Mouse (Mus musculus) liver, embryonic 13.5 days (tissue): ENCODE results near the gene Cdh8. TPM values are rescaled to one million over a fixed set of nuclear protein-coding genes. Genes with fewer than 3 reads are reported as not detected.

Experiments
- ATAC-seq: fragments of 200-750 bp; cut with Nextera tagmentation; 2 replicates; pipeline ENCODE4 v1.8.0; 2017; ENCODE audit warnings: low read depth, mild to moderate bottlenecking, moderate number of reproducible peaks, moderate library complexity
- DNase-seq: peaks from one replicate; pipeline ENCODE4 v3.0.0; 2022
- H3K27ac ChIP-seq: fragments of 300-500 bp; sonication (generic); 2 replicates; pipeline ENCODE4 v1.5.1; 2015; ENCODE audit warnings: moderate library complexity, mild to moderate bottlenecking, inconsistent platforms
- H3K27me3 ChIP-seq: fragments of 300-500 bp; sonication (generic); 2 replicates; pipeline ENCODE4 v1.6.1; 2015; ENCODE audit warnings: mild to moderate bottlenecking, inconsistent platforms
- H3K36me3 ChIP-seq: fragments of 300-500 bp; sonication (generic); 2 replicates; pipeline ENCODE4 v1.6.1; 2015; ENCODE audit warnings: mild to moderate bottlenecking, inconsistent platforms
- H3K4me1 ChIP-seq: fragments of 300-500 bp; sonication (generic); replicated peaks from 2 replicates; pipeline ENCODE4 v1.6.1; 2015; ENCODE audit warnings: inconsistent platforms
- H3K4me2 ChIP-seq: fragments of 300-500 bp; sonication (generic); 2 replicates; pipeline ENCODE4 v1.6.1; 2015; ENCODE audit warnings: inconsistent platforms, mild to moderate bottlenecking, moderate library complexity
- H3K4me3 ChIP-seq: fragments of 300-500 bp; sonication (generic); replicated peaks from 2 replicates; pipeline ENCODE4 v1.5.1; 2015; ENCODE audit warnings: mild to moderate bottlenecking, inconsistent platforms
- H3K9ac ChIP-seq: fragments of 300-500 bp; sonication (generic); 2 replicates; pipeline ENCODE4 v1.6.1; 2015; ENCODE audit warnings: mild to moderate bottlenecking, inconsistent platforms
- H3K9me3 ChIP-seq: fragments of 300-500 bp; sonication (generic); replicated peaks from 2 replicates; pipeline ENCODE4 v1.6.1; 2016; ENCODE audit warnings: inconsistent platforms
- WGBS: fragments of 180-500 bp; shearing (Covaris S2); methylation state at CpG from one replicate; pipeline ENCODE4 v1.1.7; 2015; ENCODE audit not compliant: insufficient replicate concordance; 5-methylcytosine and 5-hydroxymethylcytosine counted together
- polyA plus RNA-seq: library from polyadenylated mRNA; unstranded; fragments of >200 nt; fragmentation: Nextera tagmentation; extraction: Ambion mirVana; gene quantifications from 2 replicates; pipeline ENCODE4 v1.2.1, GENCODE M21; 2015

Cdh8 gene
- polyA plus RNA-seq, 1 experiment from 2014 or later = 0.14 TPM

DNA sequence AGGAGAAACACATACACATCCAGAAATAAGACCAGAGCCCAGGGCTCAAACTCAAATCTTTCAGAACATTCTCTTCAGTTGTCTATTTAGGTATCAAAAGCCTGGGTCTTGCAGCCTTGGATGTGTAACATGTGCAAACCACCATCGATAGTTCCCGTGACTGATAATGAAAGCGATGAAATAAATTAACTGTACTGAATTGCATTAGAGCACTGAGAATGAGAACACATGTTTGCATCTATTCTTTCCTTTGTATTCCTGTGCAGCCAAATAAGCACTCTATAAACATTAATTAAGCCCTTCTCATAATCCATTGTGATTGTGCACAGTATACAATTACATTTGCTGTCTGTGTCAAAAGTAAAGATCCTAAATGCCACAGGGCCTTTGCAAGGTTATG lies 47.1 kb downstream of the Cdh8 start:
- H3K36me3 ChIP-seq = no peaks in the 10 kb centered on the region
- H3K4me3 ChIP-seq = no peak overlapping the region
- WGBS = 86% methylated on average over 3 of the region's 3 CpGs
- no peak for ATAC-seq
- no peaks in the 10 kb centered on the region for H3K4me1 ChIP-seq
- H3K27ac ChIP-seq = no peak overlapping the region
- no peak for DNase-seq
- no peaks in the 10 kb centered on the region for H3K9me3 ChIP-seq
- H3K27me3 ChIP-seq = no peaks in the 10 kb centered on the region
- no peak overlapping the region for H3K4me2 ChIP-seq
- no peak overlapping the region for H3K9ac ChIP-seq

DNA sequence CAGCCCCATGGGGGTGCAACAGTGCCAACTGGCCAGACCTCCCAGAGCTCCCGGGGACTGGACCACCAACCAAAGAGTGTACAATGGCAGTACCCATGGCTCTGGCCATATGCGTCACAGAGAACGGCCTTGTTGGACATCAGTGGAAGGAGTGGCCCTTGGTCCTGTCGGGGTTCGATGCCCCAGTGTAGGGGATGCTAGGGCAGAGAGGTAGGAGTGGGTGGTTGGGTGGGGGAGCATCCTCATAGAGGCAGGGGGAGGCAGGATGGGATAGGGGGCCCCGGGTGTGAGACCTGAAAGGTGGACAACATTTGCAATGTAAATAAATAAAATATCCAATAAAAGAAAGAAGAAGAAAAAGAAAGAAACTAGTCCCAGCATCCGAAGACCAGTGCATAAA lies 47.8 kb downstream of the Cdh8 start:
- DNase-seq = no peak
- Histone ChIP-seq H3K9me3 (no peaks in the 10 kb centered on the region), H3K27ac (no peak overlapping the region), H3K9ac (no peak overlapping the region), H3K4me2 (no peak overlapping the region), H3K36me3 (no peaks in the 10 kb centered on the region), H3K27me3 (no peaks in the 10 kb centered on the region), H3K4me1 (no peaks in the 10 kb centered on the region), H3K4me3 (no peak overlapping the region)
- WGBS = 69% methylated on average over 7 of the region's 7 CpGs
- no peak for ATAC-seq

- Histone ChIP-seq H3K36me3 (no peaks in the 10 kb centered on the region), H3K4me1 (no peaks in the 10 kb centered on the region), H3K9ac (no peak overlapping the region), H3K27me3 (no peaks in the 10 kb centered on the region), H3K27ac (no peak overlapping the region), H3K9me3 (no peaks in the 10 kb centered on the region), H3K4me2 (no peak overlapping the region), H3K4me3 (no peak overlapping the region)
- WGBS = 75% methylated on average over 3 of the region's 3 CpGs
- ATAC-seq (no peak), DNase-seq (no peak)
Observed at GRCm38 (mm10) chr8:99353923-99354322, 62.3 kb downstream of the Cdh8 start.

GRCm38 (mm10) chr8:99353221-99353620 lies 63.0 kb downstream of the Cdh8 start:
- H3K36me3 ChIP-seq = no peaks in the 10 kb centered on the region
- H3K27me3 ChIP-seq = no peaks in the 10 kb centered on the region
- H3K4me2 ChIP-seq = no peak overlapping the region
- no peaks in the 10 kb centered on the region for H3K9me3 ChIP-seq
- no peak overlapping the region for H3K27ac ChIP-seq
- H3K4me3 ChIP-seq = no peak overlapping the region
- WGBS = 32% methylated on average over 1 of the region's 1 CpGs
- ATAC-seq = no peak
- H3K9ac ChIP-seq = no peak overlapping the region
- no peaks in the 10 kb centered on the region for H3K4me1 ChIP-seq
- no peak for DNase-seq

GRCm38 (mm10) chr8:99349456-99349855 lies 66.8 kb downstream of the Cdh8 start:
- no peak for DNase-seq
- no peak overlapping the region for H3K27ac ChIP-seq
- H3K4me1 ChIP-seq = no peaks in the 10 kb centered on the region
- H3K36me3 ChIP-seq = no peaks in the 10 kb centered on the region
- H3K9me3 ChIP-seq = no peaks in the 10 kb centered on the region
- H3K9ac ChIP-seq = no peak overlapping the region
- no peak overlapping the region for H3K4me2 ChIP-seq
- ATAC-seq = no peak
- no peak overlapping the region for H3K4me3 ChIP-seq
- H3K27me3 ChIP-seq = no peaks in the 10 kb centered on the region

- no peak overlapping the region for H3K27ac ChIP-seq
- H3K4me2 ChIP-seq = no peak overlapping the region
- WGBS = 72% methylated on average over 3 of the region's 3 CpGs
- H3K4me3 ChIP-seq = no peak overlapping the region
- H3K9ac ChIP-seq = no peak overlapping the region
- no peak for ATAC-seq
- H3K4me1 ChIP-seq = no peaks in the 10 kb centered on the region
- H3K9me3 ChIP-seq = no peaks in the 10 kb centered on the region
- H3K27me3 ChIP-seq = no peaks in the 10 kb centered on the region
- DNase-seq = no peak
- H3K36me3 ChIP-seq = no peaks in the 10 kb centered on the region
Observed at GRCm38 (mm10) chr8:99348618-99349017, 67.7 kb downstream of the Cdh8 start.

DNA sequence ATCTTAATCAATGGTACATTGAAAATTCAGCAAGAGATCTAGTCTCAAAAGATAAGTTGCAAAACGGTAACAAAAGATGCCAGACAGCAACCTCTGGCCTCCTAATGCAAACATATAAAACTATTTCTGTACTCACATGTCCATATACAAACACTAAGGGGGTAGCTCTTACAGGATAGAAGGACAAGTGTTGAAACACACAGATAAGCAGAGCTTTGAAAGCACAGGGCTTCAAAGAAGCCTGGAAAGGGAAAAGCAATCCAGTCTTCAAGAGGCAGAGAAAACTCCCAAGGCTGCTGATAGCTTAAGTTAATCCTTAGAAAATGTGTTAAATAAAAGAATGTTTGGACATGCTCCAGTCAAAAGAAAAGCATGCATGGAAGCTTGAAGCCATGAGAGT lies 77.0 kb downstream of the Cdh8 start:
- no peaks in the 10 kb centered on the region for H3K27me3 ChIP-seq
- no peaks in the 10 kb centered on the region for H3K4me1 ChIP-seq
- H3K27ac ChIP-seq = no peak overlapping the region
- no peaks in the 10 kb centered on the region for H3K9me3 ChIP-seq
- no peak overlapping the region for H3K4me2 ChIP-seq
- H3K9ac ChIP-seq = no peak overlapping the region
- H3K4me3 ChIP-seq = no peak overlapping the region
- no peak for DNase-seq
- ATAC-seq = no peak
- WGBS = 38% methylated on average over 1 of the region's 1 CpGs
- no peaks in the 10 kb centered on the region for H3K36me3 ChIP-seq

- ATAC-seq = no peak
- Histone ChIP-seq H3K9me3 (no peaks in the 10 kb centered on the region; the same call in 1 of the 2 replicates), H3K27me3 (no peaks in the 10 kb centered on the region), H3K9ac (no peak overlapping the region), H3K4me2 (no peak overlapping the region), H3K36me3 (no peaks in the 10 kb centered on the region), H3K27ac (no peak overlapping the region), H3K4me1 (no peaks in the 10 kb centered on the region), H3K4me3 (no peak overlapping the region)
- WGBS = 47% methylated on average over 5 of the region's 5 CpGs
- no peak for DNase-seq
Observed at GRCm38 (mm10) chr8:99327559-99327958, 88.7 kb downstream of the Cdh8 start.

DNA sequence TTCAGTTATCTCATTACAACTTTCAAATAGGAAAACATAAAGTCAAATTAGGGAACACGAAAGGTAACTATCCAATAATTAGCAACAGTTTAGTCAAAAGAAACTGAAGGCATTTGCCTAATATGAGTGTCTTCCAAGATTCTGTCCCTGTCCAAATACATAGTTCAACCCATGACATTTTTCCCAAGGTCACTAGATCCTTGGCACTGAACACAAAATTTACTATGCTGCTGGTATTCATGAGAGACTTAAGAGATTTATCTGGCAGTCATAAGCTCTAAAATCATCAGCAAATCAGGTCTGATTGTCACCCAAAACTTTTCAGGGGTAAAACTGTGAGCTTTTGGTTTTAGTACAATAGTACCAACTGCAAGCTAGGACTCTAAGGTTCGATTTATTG lies 101.7 kb downstream of the Cdh8 start:
- WGBS = 58% methylated on average over 2 of the region's 2 CpGs
- no peak overlapping the region for H3K9ac ChIP-seq
- no peaks in the 10 kb centered on the region for H3K27me3 ChIP-seq
- H3K4me1 ChIP-seq = no peaks in the 10 kb centered on the region
- DNase-seq = no peak
- H3K4me3 ChIP-seq = no peak overlapping the region
- no peak overlapping the region for H3K4me2 ChIP-seq
- no peak overlapping the region for H3K27ac ChIP-seq
- no peaks in the 10 kb centered on the region for H3K9me3 ChIP-seq
- ATAC-seq = no peak
- no peaks in the 10 kb centered on the region for H3K36me3 ChIP-seq

DNA sequence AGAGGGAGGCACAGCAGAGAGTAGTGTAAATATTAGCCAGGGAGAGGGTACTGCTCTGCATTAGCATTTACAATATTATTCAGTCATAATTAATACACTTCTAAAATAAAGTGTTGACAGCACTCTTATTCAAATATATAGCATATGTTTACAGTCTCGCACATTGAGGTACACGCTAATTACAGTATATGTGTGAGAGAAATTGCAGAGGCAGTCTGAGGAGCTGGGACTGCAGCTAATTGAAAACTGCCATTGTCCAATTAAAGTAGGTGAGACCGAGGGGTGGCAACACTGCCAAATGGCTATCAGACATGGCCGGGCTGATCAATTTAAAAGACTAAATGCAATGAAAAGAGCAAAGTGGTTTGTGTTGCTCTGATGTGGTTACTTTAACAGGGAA lies 112.1 kb downstream of the Cdh8 start:
- Histone ChIP-seq H3K9ac (no peak overlapping the region), H3K27ac (no peak overlapping the region), H3K36me3 (no peaks in the 10 kb centered on the region), H3K4me2 (no peak overlapping the region), H3K4me3 (no peak overlapping the region), H3K4me1 (no peaks in the 10 kb centered on the region), H3K27me3 (no peaks in the 10 kb centered on the region), H3K9me3 (no peaks in the 10 kb centered on the region)
- DNase-seq = no peak
- no peak for ATAC-seq
- 72% methylated on average over 4 of the region's 4 CpGs for WGBS

GRCm38 (mm10) chr8:99290201-99290600 lies 126.1 kb downstream of the Cdh8 start:
- no peaks in the 10 kb centered on the region for H3K4me1 ChIP-seq
- no peak overlapping the region for H3K4me2 ChIP-seq
- H3K9ac ChIP-seq = no peak overlapping the region
- H3K27me3 ChIP-seq = no peaks in the 10 kb centered on the region
- DNase-seq (no peak), ATAC-seq (no peak)
- H3K4me3 ChIP-seq = no peak overlapping the region
- no peak overlapping the region for H3K27ac ChIP-seq
- no peaks in the 10 kb centered on the region for H3K9me3 ChIP-seq
- no peaks in the 10 kb centered on the region for H3K36me3 ChIP-seq
- 68% methylated on average over 1 of the region's 1 CpGs for WGBS

DNA sequence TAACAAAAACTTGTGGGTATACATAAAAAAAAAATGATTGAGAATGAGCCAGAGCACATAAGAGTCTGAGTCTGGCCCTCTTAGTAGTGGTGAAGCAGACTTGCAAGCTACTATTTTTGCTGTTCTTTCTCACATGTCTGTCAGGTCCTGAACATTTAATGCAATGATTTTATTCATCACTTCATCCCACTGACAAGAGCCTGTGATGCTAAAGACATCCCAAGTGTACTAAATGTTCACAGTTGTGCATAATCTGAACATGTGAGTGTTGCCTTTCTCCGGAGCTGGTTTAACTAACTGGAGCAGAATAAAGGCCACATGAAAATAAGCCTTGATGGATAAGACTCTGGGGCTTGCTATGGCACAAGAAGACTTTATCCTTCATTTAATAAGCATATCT lies 131.2 kb downstream of the Cdh8 start:
- no peaks in the 10 kb centered on the region for H3K27me3 ChIP-seq
- no peak overlapping the region for H3K4me2 ChIP-seq
- H3K36me3 ChIP-seq = no peaks in the 10 kb centered on the region
- no peaks in the 10 kb centered on the region for H3K4me1 ChIP-seq
- no peaks in the 10 kb centered on the region for H3K9me3 ChIP-seq
- no peak overlapping the region for H3K27ac ChIP-seq
- no peak overlapping the region for H3K4me3 ChIP-seq
- no peak for DNase-seq
- ATAC-seq = no peak
- 70% methylated on average over 1 of the region's 1 CpGs for WGBS
- H3K9ac ChIP-seq = no peak overlapping the region

DNA sequence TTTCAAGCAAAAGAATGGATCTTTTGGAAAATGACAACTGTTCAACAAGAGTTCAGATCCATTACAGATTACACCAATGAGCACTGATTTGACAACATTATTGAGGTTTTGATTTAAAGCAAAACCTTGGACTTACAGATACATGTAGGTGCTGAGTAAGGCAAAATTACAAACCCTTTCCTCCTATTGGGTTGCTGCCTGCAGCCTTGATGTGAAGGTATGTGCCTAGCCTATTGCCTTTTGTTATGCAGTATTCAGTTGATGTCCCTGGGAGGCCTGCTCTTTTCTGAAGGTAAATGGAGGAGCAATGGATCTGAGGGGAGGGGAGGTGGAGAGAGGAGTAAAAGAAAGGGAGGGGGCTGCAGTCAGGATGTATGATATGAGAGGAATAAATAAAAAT lies 135.9 kb downstream of the Cdh8 start:
- DNase-seq (no peak), ATAC-seq (no peak)
- no peak overlapping the region for H3K4me2 ChIP-seq
- no peak overlapping the region for H3K4me3 ChIP-seq
- H3K27me3 ChIP-seq = no peaks in the 10 kb centered on the region
- H3K27ac ChIP-seq = no peak overlapping the region
- H3K4me1 ChIP-seq = no peaks in the 10 kb centered on the region
- no peaks in the 10 kb centered on the region for H3K36me3 ChIP-seq
- no peak overlapping the region for H3K9ac ChIP-seq
- H3K9me3 ChIP-seq = no peaks in the 10 kb centered on the region
